Mouse (Mus musculus) heart, postnatal 0 days (tissue): ENCODE measurements around the gene Srf. TPM values are rescaled to one million over a fixed set of nuclear protein-coding genes. Genes with fewer than 3 reads are reported as not detected.

Experiments
- ATAC-seq: fragments of 200-750 bp; cut with Nextera tagmentation; 2 replicates; pipeline ENCODE4 v1.8.0; 2017; ENCODE audit warnings: low read depth, moderate number of reproducible peaks, moderate library complexity; ENCODE audit not compliant: insufficient read depth
- DNase-seq: peaks from one replicate; pipeline ENCODE4 v3.0.0-alpha.2; 2016; ENCODE audit warnings: low spot score
- H3K27ac ChIP-seq: fragments of 300-500 bp; sonication (generic); 2 replicates; pipeline ENCODE4 v1.5.1; 2014; ENCODE audit warnings: low read depth, mild to moderate bottlenecking
- H3K27me3 ChIP-seq: fragments of 300-500 bp; sonication (generic); 2 replicates; pipeline ENCODE4 v1.6.1; 2014; ENCODE audit warnings: low read length, mixed read lengths; ENCODE audit not compliant: control insufficient read depth, insufficient read depth
- H3K36me3 ChIP-seq: fragments of 300-500 bp; sonication (generic); replicated peaks from 2 replicates; pipeline ENCODE4 v1.6.1; 2014; ENCODE audit warnings: low read length, mixed read lengths; ENCODE audit not compliant: control insufficient read depth, insufficient read depth
- H3K4me1 ChIP-seq: fragments of 300-500 bp; sonication (generic); 2 replicates; pipeline ENCODE4 v1.6.1; 2014; ENCODE audit warnings: antibody characterized with exemption; ENCODE audit not compliant: control insufficient read depth, insufficient read depth
- H3K4me2 ChIP-seq: fragments of 300-500 bp; sonication (generic); 2 replicates; pipeline ENCODE4 v1.6.1; 2014; ENCODE audit warnings: low read depth, mild to moderate bottlenecking, low read length, moderate library complexity
- H3K4me3 ChIP-seq: fragments of 300-500 bp; sonication (generic); 2 replicates; pipeline ENCODE4 v1.5.1; 2014; ENCODE audit warnings: low read depth, low read length
- H3K9ac ChIP-seq: fragments of 300-500 bp; sonication (generic); replicated peaks from 2 replicates; pipeline ENCODE4 v1.6.1; 2014; ENCODE audit warnings: low read depth, low read length, mixed read lengths
- H3K9me3 ChIP-seq: fragments of 300-500 bp; sonication (generic); replicated peaks from 2 replicates; pipeline ENCODE4 v1.6.1; 2016; ENCODE audit warnings: low read length; ENCODE audit not compliant: control insufficient read depth
- CTCF ChIP-seq: IDR thresholded peaks from 2 replicates; pipeline ENCODE4 v1.5.1; 2016; ENCODE audit warnings: antibody characterized with exemption, control low read depth, low read depth
- EP300 ChIP-seq: IDR thresholded peaks from 2 replicates; pipeline ENCODE4 v1.6.1; 2016; ENCODE audit warnings: antibody characterized with exemption, low read depth
- WGBS: fragments of 180-500 bp; shearing (Covaris S2); extraction: QIAGEN DNeasy Blood & Tissue Kit; methylation state at CpG from one replicate; pipeline ENCODE4 v1.1.7; 2014; 5-methylcytosine and 5-hydroxymethylcytosine counted together
- polyA plus RNA-seq: library from polyadenylated mRNA; unstranded; fragments of >200 nt; fragmentation: Nextera tagmentation; extraction: Ambion mirVana; gene quantifications from 2 replicates; pipeline ENCODE4 v1.2.1, GENCODE M21; 2015
- total RNA-seq: library from RNA; depleted of rRNA; stranded (reverse); fragments of >200 nt; gene quantifications from 2 replicates; pipeline ENCODE4 v1.2.3, GENCODE M21; 2014; ENCODE audit warnings: low replicate concordance

The Srf gene
- total and polyA plus RNA-seq, 2 experiments from 2014 or later, result 8.8 to 192 TPM

DNA sequence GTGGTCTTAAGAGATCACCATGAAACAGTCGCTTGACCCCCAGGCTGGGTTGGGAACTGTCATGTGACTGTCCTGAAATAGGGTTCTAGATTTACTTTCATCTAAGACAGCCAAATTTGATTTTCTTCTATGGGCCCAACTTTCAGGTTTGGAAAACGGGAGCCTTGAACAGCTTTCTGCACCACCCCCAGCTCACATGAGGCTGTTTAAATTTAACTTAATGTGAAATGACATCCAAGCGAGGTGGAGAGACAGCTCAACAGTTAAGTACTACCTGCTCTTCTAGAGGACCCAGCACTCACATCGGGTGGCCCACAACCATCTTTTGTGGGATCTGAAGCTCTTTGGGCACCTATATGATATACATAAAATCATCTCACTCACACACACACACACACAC, 43.0 kb upstream of the Srf start:
- no peaks in the 10 kb centered on the region for H3K36me3 ChIP-seq
- no peaks in the 10 kb centered on the region for H3K4me1 ChIP-seq
- H3K27ac ChIP-seq, result no peak overlapping the region
- no peak overlapping the region for H3K4me2 ChIP-seq
- no peaks in the 10 kb centered on the region for H3K9me3 ChIP-seq
- WGBS, result 70% methylated on average over 4 of the region's 4 CpGs
- no peak for DNase-seq
- ATAC-seq, result no peak
- TF ChIP-seq CTCF (no peak), EP300 (no peak)
- H3K27me3 ChIP-seq, result no peaks in the 10 kb centered on the region
- H3K4me3 ChIP-seq, result no peak overlapping the region
- H3K9ac ChIP-seq, result no peak overlapping the region

DNA sequence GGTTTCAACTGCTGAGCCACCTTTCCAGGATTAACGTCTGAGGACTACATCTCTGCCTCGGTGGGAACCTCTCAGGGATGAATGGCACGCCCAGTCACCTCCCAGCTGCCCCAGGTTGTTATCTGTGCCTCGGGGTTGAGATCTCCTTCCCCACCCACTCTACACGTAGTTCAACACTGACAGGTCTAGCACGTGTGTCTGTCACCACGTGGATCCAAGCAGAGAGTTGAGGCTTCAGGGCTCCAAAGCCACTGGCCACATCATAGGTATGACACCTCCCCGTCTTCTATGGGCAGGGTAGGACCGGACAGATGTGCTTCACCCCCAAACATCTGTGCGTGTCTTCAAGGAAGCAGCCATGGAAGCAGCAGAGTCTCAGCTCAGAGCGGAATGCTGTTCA, 42.0 kb upstream of the Srf start:
- DNase-seq, result no peak
- Histone ChIP-seq H3K4me1 (0 out of 2 replicates have a peak, but pooled peaks cover 4% of the 10 kb centered on the region), H3K4me3 (no peak overlapping the region), H3K4me2 (no peak overlapping the region), H3K27me3 (no peaks in the 10 kb centered on the region), H3K9ac (no peak overlapping the region), H3K27ac (no peak overlapping the region), H3K36me3 (no peaks in the 10 kb centered on the region), H3K9me3 (no peaks in the 10 kb centered on the region)
- 77% methylated on average over 11 of the region's 11 CpGs for WGBS
- no peak for ATAC-seq
- TF ChIP-seq EP300, result no peak
- no peak for TF ChIP-seq CTCF

DNA sequence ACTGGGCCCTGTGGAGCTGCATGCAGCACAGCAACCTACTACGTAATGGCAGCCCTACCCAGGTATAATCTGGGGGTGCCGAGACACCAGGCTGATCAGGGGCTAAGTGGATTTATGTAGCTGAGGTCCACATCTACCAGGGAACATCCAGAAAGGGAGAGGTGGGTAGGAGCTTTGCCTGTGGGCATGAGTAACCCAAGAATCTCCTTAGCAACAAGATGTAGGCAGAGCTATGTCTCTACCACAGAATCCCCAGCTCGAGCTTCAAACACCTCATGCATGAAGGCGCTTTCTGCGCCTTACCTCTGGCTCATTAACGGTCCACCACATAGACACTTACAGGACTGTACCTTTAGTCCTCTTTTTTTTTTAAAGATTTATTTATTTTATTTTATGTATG, 39.4 kb upstream of the Srf start:
- ATAC-seq (no peak), DNase-seq (no peak)
- Histone ChIP-seq H3K9me3 (no peaks in the 10 kb centered on the region), H3K4me2 (no peak overlapping the region), H3K4me1 (peaks cover 7% of the 10 kb centered on the region; the same call in 1 of the 2 replicates), H3K36me3 (peaks cover 5% of the 10 kb centered on the region), H3K4me3 (no peak overlapping the region), H3K9ac (no peak overlapping the region), H3K27ac (no peak overlapping the region), H3K27me3 (no peaks in the 10 kb centered on the region)
- no peak for TF ChIP-seq EP300
- no peak for TF ChIP-seq CTCF
- WGBS, result 87% methylated on average over 6 of the region's 6 CpGs

GRCm38 (mm10) chr17:46594606-46595005, 38.6 kb upstream of the Srf start:
- 43% methylated on average over 9 of the region's 9 CpGs for WGBS
- ATAC-seq (no peak; the same call in 1 of the 2 replicates), DNase-seq (no peak)
- Histone ChIP-seq H3K9me3 (no peaks in the 10 kb centered on the region), H3K4me3 (no peak overlapping the region), H3K4me2 (no peak overlapping the region), H3K36me3 (peaks cover 12% of the 10 kb centered on the region), H3K27ac (no peak overlapping the region), H3K4me1 (peaks cover 7% of the 10 kb centered on the region; the same call in 1 of the 2 replicates), H3K27me3 (no peaks in the 10 kb centered on the region), H3K9ac (no peak overlapping the region)
- no peak for TF ChIP-seq EP300
- no peak for TF ChIP-seq CTCF

- Histone ChIP-seq H3K36me3 (peaks cover 21% of the 10 kb centered on the region), H3K4me1 (peaks cover 7% of the 10 kb centered on the region; the same call in 1 of the 2 replicates), H3K4me3 (no peak overlapping the region), H3K27ac (no peak overlapping the region), H3K9ac (no peak overlapping the region), H3K9me3 (no peaks in the 10 kb centered on the region), H3K4me2 (no peak overlapping the region), H3K27me3 (no peaks in the 10 kb centered on the region)
- no peak for ATAC-seq
- no peak for DNase-seq
- WGBS, result 88% methylated on average over 4 of the region's 4 CpGs
- no peak for TF ChIP-seq EP300
- TF ChIP-seq CTCF, result no peak
Observed at GRCm38 (mm10) chr17:46593124-46593523, 37.1 kb upstream of the Srf start.

DNA sequence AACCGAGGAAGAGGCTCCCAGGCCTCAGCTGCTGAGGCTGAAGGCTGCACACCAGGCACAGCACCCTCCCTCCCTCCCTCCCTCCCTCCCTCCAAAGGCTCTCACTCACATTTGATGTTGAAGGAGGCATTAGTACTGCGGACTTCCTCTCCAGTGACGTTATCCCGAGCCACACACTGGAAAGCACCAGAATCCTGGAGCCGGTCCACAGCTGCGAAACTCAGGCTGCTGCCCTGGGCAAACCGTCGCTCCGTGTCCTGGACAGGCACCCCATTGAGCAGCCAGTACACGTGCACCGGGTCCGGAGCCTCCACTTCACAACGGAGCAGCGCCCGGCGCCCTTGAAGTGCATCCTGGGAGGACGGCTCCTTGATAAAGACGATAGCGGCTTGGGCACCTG, 35.4 kb upstream of the Srf start:
- Histone ChIP-seq H3K4me3 (no peak overlapping the region), H3K4me1 (peaks cover 7% of the 10 kb centered on the region; the same call in 1 of the 2 replicates), H3K9me3 (no peaks in the 10 kb centered on the region), H3K36me3 (peaks cover 29% of the 10 kb centered on the region), H3K9ac (no peak overlapping the region), H3K4me2 (no peak overlapping the region), H3K27me3 (no peaks in the 10 kb centered on the region), H3K27ac (0 out of 2 replicates have a peak overlapping the region, but pooled peaks have one; percentile 20)
- WGBS, result 67% methylated on average over 19 of the region's 19 CpGs
- no peak for DNase-seq
- ATAC-seq, result peak; percentile 13; the same call in 1 of the 2 replicates
- TF ChIP-seq EP300 (no peak), CTCF (no peak)
